Mouse (Mus musculus): ENCODE measurements around the gene Olfr1053.
"Not testable (repeated sequence)": the region's sequence is repeated elsewhere in the genome, so short reads cannot be mapped to it uniquely, and the experiment has no call there.

Gene Olfr1053

GRCm38 (mm10) chr2:86315184-86315583 lies at the start of gene Olfr1053:
Olfr1053 (minus strand) TSS chr2:86315284.
- no peak for DNase-seq (ENCODE audit: low read depth, low spot score)

GRCm38 (mm10) chr2:86362369-86362768 lies 47.3 kb upstream of the Olfr1053 start, which contains the start of gene Olfr1056:
Olfr1056 (minus strand) TSS chr2:86362469.
- DNase-seq (ENCODE audit: low read depth, low spot score), result no peak

- DNase-seq (ENCODE audit: low read depth, low spot score), result not testable (repeated sequence)
These were observed 36.7 kb upstream of the Olfr1053 start for GRCm38 (mm10) chr2:86351751-86352150.

- no peak for DNase-seq (ENCODE audit: low read depth, low spot score)
These were observed 35.1 kb upstream of the Olfr1053 start, which contains the start of gene Olfr1055 for GRCm38 (mm10) chr2:86350184-86350583. Olfr1055 (minus strand) TSS chr2:86350284.

GRCm38 (mm10) chr2:86335333-86335732 lies 20.2 kb upstream of the Olfr1053 start, which contains the start of gene Olfr1054:
Olfr1054 (minus strand) TSS chr2:86335433.
- DNase-seq (ENCODE audit: low read depth, low spot score), result no peak

- no peak for DNase-seq (ENCODE audit: low read depth, low spot score)
These were observed 22.9 kb downstream of the Olfr1053 start, which contains the start of gene Olfr1052 for GRCm38 (mm10) chr2:86292155-86292554. Olfr1052 (plus strand) TSS chr2:86292455.

- DNase-seq (ENCODE audit: low read depth, low spot score), result not testable (repeated sequence)
These were observed 36.1 kb downstream of the Olfr1053 start, which contains the start of gene Olfr1051 for GRCm38 (mm10) chr2:86278988-86279387. Olfr1051 (minus strand) TSS chr2:86279088.
